Mouse (Mus musculus): ENCODE results near the gene Slc25a19. TPM values are rescaled to one million over a fixed set of nuclear protein-coding genes. Genes with fewer than 3 reads are reported as not detected.

The Slc25a19 gene
- 18.5 and 27.4 TPM in 2 replicates for polyA plus RNA-seq (2015; fragmentation: Nextera tagmentation; extraction: Ambion mirVana)

DNA sequence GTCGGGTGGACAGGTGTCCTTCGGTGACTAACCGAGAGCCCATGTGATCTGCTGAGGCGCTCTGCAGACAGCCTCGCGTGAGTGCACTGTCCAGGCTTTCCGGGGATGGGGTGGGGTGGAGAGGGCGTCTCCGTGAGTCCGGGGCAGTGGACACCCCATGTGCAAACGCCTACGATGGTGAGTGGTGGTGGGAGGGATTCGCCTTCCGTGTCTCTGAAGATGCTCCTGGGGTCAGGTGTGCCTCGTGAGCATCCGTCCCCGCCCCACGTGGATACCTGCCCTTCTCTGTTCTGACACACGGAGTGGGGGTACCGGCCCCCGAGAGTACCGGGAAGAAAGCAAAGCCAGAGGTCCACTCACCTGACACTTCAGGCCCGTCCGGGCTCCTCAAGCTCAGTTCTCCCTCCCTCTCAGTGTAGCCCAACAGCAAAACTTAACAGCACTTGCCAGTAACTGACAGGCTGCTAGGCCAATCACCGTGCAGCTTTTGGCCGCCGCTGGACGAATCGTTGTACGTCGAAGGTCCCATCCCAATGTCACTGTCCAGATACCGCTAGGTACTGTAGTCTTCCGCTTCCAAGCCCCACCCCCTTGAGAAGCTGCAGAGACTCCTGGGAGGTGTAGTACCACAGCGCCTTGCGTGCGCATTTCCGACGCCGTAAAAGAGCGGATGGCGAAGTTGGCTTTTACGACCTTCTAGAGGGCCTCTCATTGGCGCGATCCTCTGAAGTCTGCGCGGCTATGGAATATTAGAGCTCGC, at the start of gene Slc25a19:
Gene Slc25a19, minus strand, starts transcription at position 591 of the 760 bp plus-strand sequence.

GRCm38 (mm10) chr11:115612410-115613137, 15.5 kb downstream of the Slc25a19 start, which contains the start of gene Mif4gd:
Gene Mif4gd (minus strand): TSS chr11:115612969.

DNA sequence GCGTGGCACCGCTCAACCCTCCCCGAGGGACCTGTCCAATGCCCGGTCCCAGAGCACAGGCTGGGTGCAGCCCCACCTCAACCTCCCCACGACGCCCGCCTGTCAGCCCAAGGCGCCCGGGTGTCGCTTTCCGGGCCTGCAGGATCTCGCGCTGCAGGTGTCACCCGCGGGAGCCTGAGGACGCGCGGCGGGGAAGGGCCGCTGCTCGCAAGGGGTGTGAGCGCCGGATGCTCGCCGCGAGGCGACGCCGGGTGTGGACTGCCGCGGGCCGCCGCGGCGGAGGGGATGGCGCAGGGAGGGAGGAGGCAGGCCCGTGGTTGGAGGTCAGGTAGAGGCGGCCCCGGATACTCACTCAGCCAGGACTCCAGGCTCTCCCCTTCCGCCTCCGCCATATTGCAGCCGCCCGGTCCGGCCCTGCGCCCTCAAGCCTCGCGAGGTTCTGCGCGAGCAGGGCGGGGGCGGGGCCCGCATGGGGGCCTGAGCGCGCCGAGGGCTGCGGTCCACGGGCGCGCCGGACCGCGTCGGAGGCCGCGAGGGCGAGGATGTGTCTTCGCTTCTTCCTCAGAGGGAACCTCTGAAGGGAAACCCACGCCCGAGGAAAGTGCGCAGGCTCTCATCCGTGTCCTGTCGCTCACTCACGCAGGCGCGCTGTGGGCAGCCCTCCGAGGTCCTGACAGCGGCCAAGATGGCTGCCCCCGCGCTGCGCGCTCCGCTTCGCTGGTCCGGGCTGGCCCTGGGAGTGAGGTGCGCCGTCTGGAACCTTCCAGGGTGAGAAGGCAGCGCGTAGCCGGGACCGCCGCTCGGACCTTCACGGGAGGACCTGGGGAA, 24.4 kb downstream of the Slc25a19 start, which contains the start of the genes Mrps7 and Gga3:
Gene Mrps7, plus strand, starts transcription at position 450 of the 828 bp plus-strand sequence.
Gene Gga3, minus strand, starts transcription at position 576 of the 828 bp plus-strand sequence.

Other genes starting within 250 kb of the Slc25a19 start
- 5.0 and 6.7 TPM in 2 replicates for gene Cdr2l, start 246.4 kb downstream of the Slc25a19 start, polyA plus RNA-seq (2015; fragmentation: Nextera tagmentation; extraction: Ambion mirVana)
- 125 TPM in 2 replicates for gene Mrpl58, start 224.5 kb downstream of the Slc25a19 start, polyA plus RNA-seq (2015; fragmentation: Nextera tagmentation; extraction: Ambion mirVana)
- gene Atp5h, start 208.3 kb downstream of the Slc25a19 start, polyA plus RNA-seq (2015; fragmentation: Nextera tagmentation; extraction: Ambion mirVana): 1,386 and 1,505 TPM in 2 replicates
- gene Kctd2, start 208.2 kb downstream of the Slc25a19 start, polyA plus RNA-seq (2015; fragmentation: Nextera tagmentation; extraction: Ambion mirVana): 8.6 and 9.3 TPM in 2 replicates
- gene Trim80, start 187.8 kb downstream of the Slc25a19 start, polyA plus RNA-seq (2015; fragmentation: Nextera tagmentation; extraction: Ambion mirVana): not detected in 2 replicates
- 0.15 and 0.23 TPM in 2 replicates for gene Slc16a5, start 165.8 kb downstream of the Slc25a19 start, polyA plus RNA-seq (2015; fragmentation: Nextera tagmentation; extraction: Ambion mirVana)
- 2.2 and 3.2 TPM in 2 replicates for gene Armc7, start 152.6 kb downstream of the Slc25a19 start, polyA plus RNA-seq (2015; fragmentation: Nextera tagmentation; extraction: Ambion mirVana)
- gene Nt5c, start 136.4 kb downstream of the Slc25a19 start, polyA plus RNA-seq (2015; fragmentation: Nextera tagmentation; extraction: Ambion mirVana): 27.5 and 42.0 TPM in 2 replicates
- 563 and 597 TPM in 2 replicates for gene Jpt1, start 113.9 kb downstream of the Slc25a19 start, polyA plus RNA-seq (2015; fragmentation: Nextera tagmentation; extraction: Ambion mirVana)
- 392 and 414 TPM in 2 replicates for gene Sumo2, start 92.0 kb downstream of the Slc25a19 start, polyA plus RNA-seq (2015; fragmentation: Nextera tagmentation; extraction: Ambion mirVana)
- 41.2 and 48.4 TPM in 2 replicates for gene Nup85, start 63.9 kb downstream of the Slc25a19 start, polyA plus RNA-seq (2015; fragmentation: Nextera tagmentation; extraction: Ambion mirVana)
- gene Mrps7, start 24.4 kb downstream of the Slc25a19 start, polyA plus RNA-seq (2015; fragmentation: Nextera tagmentation; extraction: Ambion mirVana): 94.2 and 98.5 TPM in 2 replicates
- 6.8 and 9.8 TPM in 2 replicates for gene Gga3, start 24.2 kb downstream of the Slc25a19 start, polyA plus RNA-seq (2015; fragmentation: Nextera tagmentation; extraction: Ambion mirVana)
- 30.1 and 42.9 TPM in 2 replicates for gene Mif4gd, start 15.3 kb downstream of the Slc25a19 start, polyA plus RNA-seq (2015; fragmentation: Nextera tagmentation; extraction: Ambion mirVana)
- 83.7 and 94.0 TPM in 2 replicates for gene Grb2, start 80.3 kb upstream of the Slc25a19 start, polyA plus RNA-seq (2015; fragmentation: Nextera tagmentation; extraction: Ambion mirVana)
- gene Tmem94, start 137.1 kb upstream of the Slc25a19 start, polyA plus RNA-seq (2015; fragmentation: Nextera tagmentation; extraction: Ambion mirVana): 13.5 and 14.3 TPM in 2 replicates
- 7.4 and 7.9 TPM in 2 replicates for gene Caskin2, start 185.3 kb upstream of the Slc25a19 start, polyA plus RNA-seq (2015; fragmentation: Nextera tagmentation; extraction: Ambion mirVana)
- 18.6 and 21.4 TPM in 2 replicates for gene Tsen54, start 186.4 kb upstream of the Slc25a19 start, polyA plus RNA-seq (2015; fragmentation: Nextera tagmentation; extraction: Ambion mirVana)
- gene Llgl2, start 195.8 kb upstream of the Slc25a19 start, polyA plus RNA-seq (2015; fragmentation: Nextera tagmentation; extraction: Ambion mirVana): 13.0 and 14.3 TPM in 2 replicates
- gene Myo15b, start 230.1 kb upstream of the Slc25a19 start, polyA plus RNA-seq (2015; fragmentation: Nextera tagmentation; extraction: Ambion mirVana): 0.19 and 0.31 TPM in 2 replicates